Mouse (Mus musculus): Measurements from ENCODE around the gene Hist1h2bh.
"Not testable (repeated sequence)": the region's sequence is repeated elsewhere in the genome, so short reads cannot be mapped to it uniquely, and the experiment has no call there.

Gene Hist1h2bh

GRCm38 (mm10) chr13:23542999-23543607 lies at the start of gene Hist1h2bh:
Hist1h2bh (minus strand) TSS chr13:23543392.
- DNase-seq (ENCODE audit: low spot score), result peak; percentile 66

GRCm38 (mm10) chr13:23592614-23593013 lies 49.4 kb upstream of the Hist1h2bh start:
- no peak for DNase-seq (ENCODE audit: low spot score)

GRCm38 (mm10) chr13:23591886-23592285 lies 48.7 kb upstream of the Hist1h2bh start:
- not testable (repeated sequence) for DNase-seq (ENCODE audit: low spot score)

- no peak for DNase-seq (ENCODE audit: low spot score)
Measured at GRCm38 (mm10) chr13:23591206-23591605, 48.0 kb upstream of the Hist1h2bh start.

- no peak for DNase-seq (ENCODE audit: low spot score)
Measured at GRCm38 (mm10) chr13:23586940-23587225, 43.7 kb upstream of the Hist1h2bh start.

- DNase-seq (ENCODE audit: low spot score), result no peak
Measured at GRCm38 (mm10) chr13:23586099-23586939, 43.1 kb upstream of the Hist1h2bh start.

- DNase-seq (ENCODE audit: low spot score), result peak; percentile 69
Measured at GRCm38 (mm10) chr13:23585442-23586098, 42.4 kb upstream of the Hist1h2bh start.

- DNase-seq (ENCODE audit: low spot score), result peak; percentile 66
Measured at GRCm38 (mm10) chr13:23585029-23585441, 41.8 kb upstream of the Hist1h2bh start.

- no peak for DNase-seq (ENCODE audit: low spot score)
Measured at GRCm38 (mm10) chr13:23584331-23584730, 41.1 kb upstream of the Hist1h2bh start.

- no peak for DNase-seq (ENCODE audit: low spot score)
Measured at GRCm38 (mm10) chr13:23583387-23584068, 40.3 kb upstream of the Hist1h2bh start.

GRCm38 (mm10) chr13:23582219-23583056 lies 39.2 kb upstream of the Hist1h2bh start:
- no peak for DNase-seq (ENCODE audit: low spot score)

- DNase-seq (ENCODE audit: low spot score), result peak; percentile 91
Measured at GRCm38 (mm10) chr13:23581408-23582218, 38.4 kb upstream of the Hist1h2bh start, which contains the start of gene Hist1h4d. Hist1h4d (plus strand) TSS chr13:23581598.

- DNase-seq (ENCODE audit: low spot score), result no peak
Measured at GRCm38 (mm10) chr13:23577835-23578234, 34.6 kb upstream of the Hist1h2bh start.

GRCm38 (mm10) chr13:23576906-23577639 lies 33.9 kb upstream of the Hist1h2bh start:
- DNase-seq (ENCODE audit: low spot score), result no peak

GRCm38 (mm10) chr13:23576351-23576881 lies 33.2 kb upstream of the Hist1h2bh start:
- no peak for DNase-seq (ENCODE audit: low spot score)

GRCm38 (mm10) chr13:23575864-23576313 lies 32.7 kb upstream of the Hist1h2bh start:
- DNase-seq (ENCODE audit: low spot score), result not testable (repeated sequence)

- DNase-seq (ENCODE audit: low spot score), result no peak
Measured at GRCm38 (mm10) chr13:23575271-23575851, 32.2 kb upstream of the Hist1h2bh start, which contains the start of gene Hist1h3d. Hist1h3d (plus strand) TSS chr13:23575763.

GRCm38 (mm10) chr13:23574546-23575170 lies 31.5 kb upstream of the Hist1h2bh start:
- DNase-seq (ENCODE audit: low spot score), result not testable (repeated sequence)

Measured in ovary, postnatal 36 days (tissue).